30 mouse cellular contexts compared by ENCODE assay signal in genomic region chr2:25230581-25230980, GRCm38 (mm10). TPM values are rescaled to one million over a fixed set of nuclear protein-coding genes. Genes with fewer than 3 reads are reported as not detected.
DNase-seq lines count a peak whose midpoint lies in the region; ATAC-seq and TF ChIP-seq lines count a peak whose summit lies in the region.
"Had no signal": no experiment of that assay in that cellular context is flagged by ENCODE, and none has a peak within 500 bp of the region (broad histone marks: within the 10 kb centered on the region; RNA-seq: fewer than 3 reads in every experiment).

No protein-coding gene starts in this region.

- H3K4me2 ChIP-seq in embryonic facial prominence, embryonic 13.5 days: no peak overlapping the region
- no peak overlapping the region for H3K4me2 ChIP-seq in midbrain, postnatal 0 days (ENCODE audit: low read depth, low read length, poor library complexity, severe bottlenecking)
- H3K4me2 ChIP-seq: embryonic facial prominence, embryonic 12.5 days; embryonic facial prominence, embryonic 15.5 days; forebrain, embryonic 12.5 days had no signal

- in situ Hi-C loops in ES-E14 (cut with MboI; ENCODE audit: low sequenced_read_pairs in 2 of 2, unreplicated experiment in 2 of 2): no loop called here

- no peak for TF ChIP-seq CTCF in midbrain, postnatal 0 days (IDR thresholded peaks at IDR 0.05)

- 80% methylated on average over 7 of the region's 7 CpGs for WGBS in embryonic facial prominence, embryonic 13.5 days
- WGBS in embryonic facial prominence, embryonic 10.5 days: 89% methylated on average over 7 of the region's 7 CpGs
- 87% methylated on average over 7 of the region's 7 CpGs for WGBS in midbrain, embryonic 10.5 days
- 90% methylated on average over 7 of the region's 7 CpGs for WGBS in midbrain, postnatal 0 days

- peaks cover 29% of the 10 kb centered on the region for H3K27me3 ChIP-seq in embryonic facial prominence, embryonic 13.5 days
- H3K27me3 ChIP-seq in embryonic facial prominence, embryonic 10.5 days (replicated peaks; ENCODE audit: low read depth, poor library complexity, severe bottlenecking): peaks cover 31% of the 10 kb centered on the region
- 0 out of 2 replicates have a peak, but pooled peaks cover 16% of the 10 kb centered on the region for H3K27me3 ChIP-seq in midbrain, embryonic 10.5 days (ENCODE audit: low read depth, poor library complexity, severe bottlenecking)
- no peaks in the 10 kb centered on the region for H3K27me3 ChIP-seq in midbrain, postnatal 0 days (ENCODE audit: insufficient read depth, low read length)

- H3K9ac ChIP-seq in embryonic facial prominence, embryonic 13.5 days: 0 out of 2 replicates have a peak overlapping the region, but pooled peaks have one; percentile 11
- H3K9ac ChIP-seq in midbrain, postnatal 0 days (replicated peaks; ENCODE audit: low read length, poor library complexity, severe bottlenecking): no peak overlapping the region
- H3K9ac ChIP-seq in ES-E14 (ENCODE audit: insufficient read depth, low read depth, low read length, poor library complexity, severe bottlenecking): peak overlapping the region; percentile 42; the same call in 1 of the 2 replicates
- H3K9ac ChIP-seq: embryonic facial prominence, embryonic 12.5 days; embryonic facial prominence, embryonic 15.5 days; forebrain, embryonic 12.5 days had no signal

- no peak overlapping the region for H3K4me3 ChIP-seq in embryonic facial prominence, embryonic 13.5 days
- H3K4me3 ChIP-seq in embryonic facial prominence, embryonic 10.5 days: no peak overlapping the region
- H3K4me3 ChIP-seq in midbrain, embryonic 10.5 days: no peak overlapping the region
- no peak overlapping the region for H3K4me3 ChIP-seq in midbrain, postnatal 0 days (ENCODE audit: low read depth, low read length)
- peak overlapping the region; percentile 2 to 16; a peak in 2 of 4 replicates for H3K4me3 ChIP-seq in ES-E14 (ENCODE audit: insufficient read depth in 1 of 2, low read depth in 1 of 2, low read length in 2 of 2, poor library complexity in 1 of 2, severe bottlenecking in 1 of 2)
- H3K4me3 ChIP-seq: embryonic facial prominence, embryonic 12.5 days; embryonic facial prominence, embryonic 15.5 days; erythroblast, embryonic 14.5 days; forebrain, embryonic 10.5 days; forebrain, embryonic 12.5 days had no signal

- H3K36me3 ChIP-seq in embryonic facial prominence, embryonic 13.5 days: no peaks in the 10 kb centered on the region
- no peaks in the 10 kb centered on the region for H3K36me3 ChIP-seq in embryonic facial prominence, embryonic 10.5 days (replicated peaks)
- H3K36me3 ChIP-seq in midbrain, embryonic 10.5 days: no peaks in the 10 kb centered on the region
- H3K36me3 ChIP-seq in midbrain, postnatal 0 days (ENCODE audit: insufficient read depth, low read length): no peaks in the 10 kb centered on the region
- H3K36me3 ChIP-seq in ES-E14 (ENCODE audit: control insufficient read depth, insufficient read depth, low read length, poor library complexity, severe bottlenecking): no peaks in the 10 kb centered on the region
- H3K36me3 ChIP-seq: embryonic facial prominence, embryonic 12.5 days; embryonic facial prominence, embryonic 15.5 days; forebrain, embryonic 10.5 days; forebrain, embryonic 12.5 days had no signal

- H3K27ac ChIP-seq in embryonic facial prominence, embryonic 13.5 days: no peak overlapping the region
- H3K27ac ChIP-seq in embryonic facial prominence, embryonic 10.5 days (replicated peaks): no peak overlapping the region
- 0 out of 2 replicates have a peak overlapping the region, but pooled peaks have one; percentile 15 for H3K27ac ChIP-seq in midbrain, embryonic 10.5 days (replicated peaks)
- no peak overlapping the region for H3K27ac ChIP-seq in midbrain, postnatal 0 days (ENCODE audit: low read depth, low read length)
- no peak overlapping the region for H3K27ac ChIP-seq in ES-E14 (ENCODE audit: insufficient read depth, low read depth, low read length, poor library complexity, severe bottlenecking)
- H3K27ac ChIP-seq: embryonic facial prominence, embryonic 12.5 days; embryonic facial prominence, embryonic 15.5 days; forebrain, embryonic 10.5 days; forebrain, embryonic 12.5 days had no signal

- peaks cover 14% of the 10 kb centered on the region; the same call in 1 of the 2 replicates for H3K4me1 ChIP-seq in embryonic facial prominence, embryonic 13.5 days
- H3K4me1 ChIP-seq in embryonic facial prominence, embryonic 10.5 days: peaks cover 17% of the 10 kb centered on the region
- H3K4me1 ChIP-seq in midbrain, embryonic 10.5 days: peaks cover 16% of the 10 kb centered on the region
- H3K4me1 ChIP-seq in midbrain, postnatal 0 days (ENCODE audit: insufficient read depth, low read length): no peaks in the 10 kb centered on the region; the same call in 1 of the 2 replicates
- peaks cover 9 to 28% of the 10 kb centered on the region in 2 experiments; a peak in 3 of 4 replicates for H3K4me1 ChIP-seq in ES-E14 (ENCODE audit: control insufficient read depth in 2 of 2, insufficient read depth in 2 of 2, low read length in 2 of 2, poor library complexity in 1 of 2)

- H3K9me3 ChIP-seq in embryonic facial prominence, embryonic 13.5 days: no peaks in the 10 kb centered on the region
- H3K9me3 ChIP-seq in embryonic facial prominence, embryonic 10.5 days: no peaks in the 10 kb centered on the region
- no peaks in the 10 kb centered on the region for H3K9me3 ChIP-seq in midbrain, embryonic 10.5 days (replicated peaks)
- H3K9me3 ChIP-seq in midbrain, postnatal 0 days (ENCODE audit: low read length): no peaks in the 10 kb centered on the region
- H3K9me3 ChIP-seq in ES-E14 (ENCODE audit: control insufficient read depth, insufficient read depth, low read depth, low read length): no peaks in the 10 kb centered on the region
- H3K9me3 ChIP-seq: embryonic facial prominence, embryonic 12.5 days; embryonic facial prominence, embryonic 15.5 days; forebrain, embryonic 10.5 days; forebrain, embryonic 12.5 days had no signal

- no peak for DNase-seq in embryonic facial prominence, embryonic 10.5 days (ENCODE audit: low spot score)
- no peak for DNase-seq in midbrain, embryonic 10.5 days (ENCODE audit: low spot score)
- DNase-seq in midbrain, postnatal 0 days (ENCODE audit: low spot score): no peak
- DNase-seq in ES-E14 (ENCODE audit: low read depth, low spot score): no peak
- DNase-seq: adrenal gland, adult 2 months; adrenal gland, postnatal 10 days; adrenal gland, postnatal 25 days; B cell, adult 2 months; cerebellum, adult 11 months; cerebellum, adult 18-20 months; cerebellum, adult 8-10 months; cerebellum, postnatal 14 days; cerebellum, postnatal 36 days; embryo, embryonic 11 days had no signal

- ATAC-seq in embryonic facial prominence, embryonic 13.5 days (ENCODE audit: insufficient number of reproducible peaks, insufficient read depth, low FRiP score, low TSS enrichment, low read depth): no peak
- no peak for ATAC-seq in midbrain, postnatal 0 days (ENCODE audit: low FRiP score)
- no peak for ATAC-seq in megakaryocyte progenitor cell, adult 5-6 weeks (replicated peaks; ENCODE audit: poor library complexity)
- ATAC-seq: CD4-positive, CD25-positive, alpha-beta regulatory T cell, adult 4 months; forebrain, embryonic 14.5 days; forebrain, embryonic 16.5 days had no signal

RNA-seq across cellular contexts. Expression of gene Slc34a3, which starts 3.6 kb away (rescaled TPM):
- not detected in 2 replicates for polyA plus RNA-seq in embryonic facial prominence, embryonic 13.5 days (2015; fragmentation: Nextera tagmentation; extraction: Ambion mirVana)
- polyA plus RNA-seq in embryonic facial prominence, embryonic 10.5 days (2016; fragmentation: Nextera tagmentation; extraction: Ambion mirVana): not detected in 2 replicates
- not detected in 2 replicates for polyA plus RNA-seq in midbrain, embryonic 10.5 days (2016; fragmentation: Nextera tagmentation; extraction: Ambion mirVana)
- total RNA-seq in midbrain, postnatal 0 days (2014; rRNA removed): not detected in 2 replicates
- not detected in 2 replicates for polyA plus RNA-seq in midbrain, postnatal 0 days (2015; fragmentation: Nextera tagmentation; extraction: Ambion mirVana)
- 0.67 and 1.8 TPM in 2 replicates for total RNA-seq in ES-E14 (2012; rRNA removed)
- total RNA-seq in megakaryocyte progenitor cell, adult 5-6 weeks (2015): not detected in 2 replicates
- not detected in 2 replicates for total RNA-seq in megakaryocyte progenitor cell, adult 5-6 weeks (2017)
- total RNA-seq: adrenal gland, adult 2 months; adrenal gland, postnatal 10 days; adrenal gland, postnatal 25 days; CH12.LX; common myeloid progenitor, adult 5-6 weeks had no signal
- polyA plus RNA-seq: adrenal gland, adult 2 months; brain, embryonic 14.5 days; CD4-positive, CD25-positive, alpha-beta regulatory T cell, adult 4 months; embryonic facial prominence, embryonic 12.5 days; embryonic facial prominence, embryonic 15.5 days; erythroblast, embryonic 14.5 days; forebrain, embryonic 10.5 days; forebrain, embryonic 12.5 days; forebrain, embryonic 14.5 days; forebrain, embryonic 16.5 days had no signal

RNA-seq across cellular contexts. Expression of gene Rnf224, which starts 6.0 kb away (rescaled TPM):
- polyA plus RNA-seq in embryonic facial prominence, embryonic 13.5 days (2015; fragmentation: Nextera tagmentation; extraction: Ambion mirVana): not detected in 2 replicates
- polyA plus RNA-seq in embryonic facial prominence, embryonic 10.5 days (2016; fragmentation: Nextera tagmentation; extraction: Ambion mirVana): not detected in 2 replicates
- not detected in 2 replicates for polyA plus RNA-seq in midbrain, embryonic 10.5 days (2016; fragmentation: Nextera tagmentation; extraction: Ambion mirVana)
- total RNA-seq in midbrain, postnatal 0 days (2014; rRNA removed): 0.33 TPM in 1 of 2 replicates, not detected in the other
- polyA plus RNA-seq in midbrain, postnatal 0 days (2015; fragmentation: Nextera tagmentation; extraction: Ambion mirVana): not detected in 2 replicates
- total RNA-seq in ES-E14 (2012; rRNA removed): 0.18 and 0.21 TPM in 2 replicates
- not detected in 2 replicates for total RNA-seq in megakaryocyte progenitor cell, adult 5-6 weeks (2015)
- 0.25 TPM in 1 of 2 replicates, not detected in the other for total RNA-seq in megakaryocyte progenitor cell, adult 5-6 weeks (2017)
- total RNA-seq: adrenal gland, adult 2 months; adrenal gland, postnatal 10 days; adrenal gland, postnatal 25 days; adrenal gland, postnatal 4 days; CH12.LX; common myeloid progenitor, adult 5-6 weeks; MEL had no signal
- polyA plus RNA-seq: adrenal gland, adult 2 months; brain, embryonic 14.5 days; CD4-positive, CD25-positive, alpha-beta regulatory T cell, adult 4 months; embryonic facial prominence, embryonic 12.5 days; erythroblast, embryonic 14.5 days; forebrain, embryonic 10.5 days; forebrain, embryonic 12.5 days; forebrain, embryonic 14.5 days; forebrain, embryonic 16.5 days; frontal cortex, adult 2 months had no signal

RNA-seq across cellular contexts. Expression of gene Tubb4b, which starts 6.1 kb away (rescaled TPM):
- polyA plus RNA-seq in embryonic facial prominence, embryonic 13.5 days (2015; fragmentation: Nextera tagmentation; extraction: Ambion mirVana): 409 and 438 TPM in 2 replicates
- 562 and 601 TPM in 2 replicates for polyA plus RNA-seq in embryonic facial prominence, embryonic 10.5 days (2016; fragmentation: Nextera tagmentation; extraction: Ambion mirVana)
- 682 and 743 TPM in 2 replicates for polyA plus RNA-seq in midbrain, embryonic 10.5 days (2016; fragmentation: Nextera tagmentation; extraction: Ambion mirVana)
- total RNA-seq in midbrain, postnatal 0 days (2014; rRNA removed): 547 and 625 TPM in 2 replicates
- polyA plus RNA-seq in midbrain, postnatal 0 days (2015; fragmentation: Nextera tagmentation; extraction: Ambion mirVana): 461 and 501 TPM in 2 replicates
- total RNA-seq in ES-E14 (2012; rRNA removed): 745 and 819 TPM in 2 replicates
- 435 and 440 TPM in 2 replicates for total RNA-seq in megakaryocyte progenitor cell, adult 5-6 weeks (2015)
- 571 and 580 TPM in 2 replicates for total RNA-seq in megakaryocyte progenitor cell, adult 5-6 weeks (2017)

RNA-seq across cellular contexts. Expression of gene Rnf208, which starts 11.5 kb away (rescaled TPM):
- 10.8 and 11.3 TPM in 2 replicates for polyA plus RNA-seq in embryonic facial prominence, embryonic 13.5 days (2015; fragmentation: Nextera tagmentation; extraction: Ambion mirVana)
- polyA plus RNA-seq in embryonic facial prominence, embryonic 10.5 days (2016; fragmentation: Nextera tagmentation; extraction: Ambion mirVana): 15.1 and 16.4 TPM in 2 replicates
- 28.3 and 32.0 TPM in 2 replicates for polyA plus RNA-seq in midbrain, embryonic 10.5 days (2016; fragmentation: Nextera tagmentation; extraction: Ambion mirVana)
- total RNA-seq in midbrain, postnatal 0 days (2014; rRNA removed): 130 and 157 TPM in 2 replicates
- polyA plus RNA-seq in midbrain, postnatal 0 days (2015; fragmentation: Nextera tagmentation; extraction: Ambion mirVana): 240 and 253 TPM in 2 replicates
- 4.8 and 6.1 TPM in 2 replicates for total RNA-seq in ES-E14 (2012; rRNA removed)
- 0.69 TPM in 1 of 2 replicates, not detected in the other for total RNA-seq in megakaryocyte progenitor cell, adult 5-6 weeks (2015)
- total RNA-seq in megakaryocyte progenitor cell, adult 5-6 weeks (2017): 0.29 TPM in 1 of 2 replicates, not detected in the other

RNA-seq across cellular contexts. Expression of gene Cysrt1, which starts 11.7 kb away (rescaled TPM):
- polyA plus RNA-seq in embryonic facial prominence, embryonic 13.5 days (2015; fragmentation: Nextera tagmentation; extraction: Ambion mirVana): 0.81 TPM in 1 of 2 replicates, not detected in the other
- polyA plus RNA-seq in embryonic facial prominence, embryonic 10.5 days (2016; fragmentation: Nextera tagmentation; extraction: Ambion mirVana): 0.59 TPM in 1 of 2 replicates, not detected in the other
- 0.21 and 0.22 TPM in 2 replicates for polyA plus RNA-seq in midbrain, embryonic 10.5 days (2016; fragmentation: Nextera tagmentation; extraction: Ambion mirVana)
- 1.2 TPM in 1 of 2 replicates, not detected in the other for total RNA-seq in midbrain, postnatal 0 days (2014; rRNA removed)
- polyA plus RNA-seq in midbrain, postnatal 0 days (2015; fragmentation: Nextera tagmentation; extraction: Ambion mirVana): 0.19 TPM in 1 of 2 replicates, not detected in the other
- total RNA-seq in ES-E14 (2012; rRNA removed): 0.58 and 0.63 TPM in 2 replicates
- not detected in 2 replicates for total RNA-seq in megakaryocyte progenitor cell, adult 5-6 weeks (2015)
- not detected in 2 replicates for total RNA-seq in megakaryocyte progenitor cell, adult 5-6 weeks (2017)
- total RNA-seq: adrenal gland, adult 2 months; adrenal gland, postnatal 10 days; adrenal gland, postnatal 25 days; adrenal gland, postnatal 4 days; CH12.LX; common myeloid progenitor, adult 5-6 weeks had no signal
- polyA plus RNA-seq: adrenal gland, adult 2 months; CD4-positive, CD25-positive, alpha-beta regulatory T cell, adult 4 months; embryonic facial prominence, embryonic 12.5 days; erythroblast, embryonic 14.5 days; forebrain, embryonic 12.5 days; forebrain, embryonic 14.5 days had no signal

Comparison
In these comparisons a context has a peak if more than half of its experiments do, and no peak if none do; other contexts are left out.
1. H3K4me3 ChIP-seq: peak in ES-E14 (2 of 2); none in embryonic facial prominence, embryonic 13.5 days (single experiment), embryonic facial prominence, embryonic 10.5 days (single experiment), midbrain, embryonic 10.5 days (single experiment) and midbrain, postnatal 0 days (single experiment).